In the genomic region with DNA sequence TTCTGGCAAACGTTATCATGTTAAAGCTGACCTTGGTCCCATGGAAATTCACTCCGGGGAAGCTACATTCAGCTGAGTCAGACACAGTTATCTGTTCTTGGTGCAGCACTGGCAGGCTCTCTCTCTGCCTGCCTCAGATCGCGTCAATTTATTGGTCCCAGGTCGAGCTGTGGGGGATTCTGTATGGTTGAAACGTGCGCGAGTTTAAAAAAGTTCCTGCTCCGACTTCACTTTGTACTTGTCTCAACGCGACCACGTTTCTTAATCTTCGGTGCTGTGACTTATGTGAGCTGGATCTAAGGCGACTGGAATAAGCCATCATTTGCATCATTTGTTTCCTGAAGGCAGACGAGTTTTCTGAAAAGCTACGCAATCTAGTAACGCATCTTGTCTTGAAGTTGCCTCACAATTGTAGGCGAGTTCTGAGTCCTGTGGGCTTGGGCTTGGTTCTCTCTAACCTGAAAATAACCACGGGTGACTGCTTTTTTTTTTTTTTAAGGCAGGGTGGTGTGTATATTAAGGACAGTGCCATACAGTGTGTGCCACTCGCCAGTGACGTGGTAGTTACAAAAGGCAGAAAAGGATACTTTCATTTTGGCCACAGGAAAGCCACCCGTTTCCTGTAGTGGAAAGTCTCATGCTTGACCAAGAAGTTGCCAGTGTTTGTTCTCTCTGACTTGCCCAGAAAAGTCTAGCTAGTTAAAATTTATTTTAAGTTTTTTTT, we compare ENCODE assay signal across 8 mouse cellular contexts. TPM values are rescaled to one million over a fixed set of nuclear protein-coding genes. Genes with fewer than 3 reads are reported as not detected.
DNase-seq lines count a peak whose midpoint lies in the region; ATAC-seq and TF ChIP-seq lines count a peak whose summit lies in the region.

No protein-coding gene starts in this region.

- ATAC-seq in kidney, postnatal 0 days (replicated peaks; ENCODE audit: low FRiP score, low read depth), result no peak

- H3K36me3 ChIP-seq in kidney, postnatal 0 days (ENCODE audit: insufficient read depth, low read length), result no peaks in the 10 kb centered on the region

- peak overlapping the region; percentile 77 for H3K27ac ChIP-seq in kidney, postnatal 0 days

- peak overlapping the region; percentile 33 for H3K4me3 ChIP-seq in kidney, postnatal 0 days (replicated peaks; ENCODE audit: low read depth, low read length)

- H3K9me3 ChIP-seq in kidney, postnatal 0 days (replicated peaks; ENCODE audit: low read length), result no peaks in the 10 kb centered on the region

- WGBS in kidney, postnatal 0 days, result 54% methylated on average over 22 of the region's 22 CpGs

- H3K27me3 ChIP-seq in kidney, postnatal 0 days (ENCODE audit: insufficient read depth, low read length), result no peaks in the 10 kb centered on the region

- peak overlapping the region; percentile 61 for H3K9ac ChIP-seq in kidney, postnatal 0 days (ENCODE audit: low read depth, low read length)

- peak; percentile 14 for DNase-seq in spleen, adult 12 weeks (ENCODE audit: low spot score)
- no peak for DNase-seq in spleen, postnatal 14 days (ENCODE audit: low spot score in 2 of 2)
- DNase-seq in c-Kit-positive CD71-positive TER-119-negative erythroid progenitor cells, embryonic 14.5 days (ENCODE audit: low read depth), result peak; percentile 7
- peak; percentile 35 for DNase-seq in kidney, postnatal 0 days (ENCODE audit: low spot score)
- DNase-seq in spleen, postnatal 36 days (ENCODE audit: low spot score in 2 of 2), result peak; percentile 57 to 59
- DNase-seq in layer of hippocampus, adult 9-10 months (ENCODE audit: low spot score), result no peak
- DNase-seq in frontal cortex, postnatal 10 days (ENCODE audit: low spot score in 2 of 2), result no peak
- DNase-seq in urinary bladder, postnatal 10 days (ENCODE audit: low spot score), result no peak

- H3K4me2 ChIP-seq in kidney, postnatal 0 days (ENCODE audit: low read length), result peak overlapping the region; percentile 57

- no peaks in the 10 kb centered on the region for H3K4me1 ChIP-seq in kidney, postnatal 0 days (replicated peaks; ENCODE audit: insufficient read depth, low read length)

- TF ChIP-seq CTCF in kidney, postnatal 0 days (IDR thresholded peaks at IDR 0.05; ENCODE audit: low read depth), result no peak

RNA-seq across cellular contexts. Expression of a gene that starts 1.1 kb away (rescaled TPM):
- 3.3 and 3.7 TPM in 2 replicates for polyA plus RNA-seq in kidney, postnatal 0 days (2015; fragmentation: Nextera tagmentation; extraction: Ambion mirVana)

Comparison
In these comparisons a context has a peak if more than half of its experiments do, and no peak if none do; other contexts are left out.
1. DNase-seq: peak in spleen, adult 12 weeks (single experiment), c-Kit-positive CD71-positive TER-119-negative erythroid progenitor cells, embryonic 14.5 days (single experiment), kidney, postnatal 0 days (single experiment) and spleen, postnatal 36 days (2 of 2); none in spleen, postnatal 14 days (0 of 2), layer of hippocampus, adult 9-10 months (single experiment), frontal cortex, postnatal 10 days (0 of 2) and urinary bladder, postnatal 10 days (single experiment).